Mouse (Mus musculus) thymus, adult 2 months (tissue): ENCODE measurements around the gene Ptprq. TPM values are rescaled to one million over a fixed set of nuclear protein-coding genes. Genes with fewer than 3 reads are reported as not detected.

Source experiments
- DNase-seq: peaks from one replicate; pipeline ENCODE4 v3.0.0; 2021
- H3K27ac ChIP-seq: fragments of 200-500 bp; 2 replicates; pipeline ENCODE4 v1.5.1; 2012; ENCODE audit warnings: low read length, control low read depth; ENCODE audit not compliant: control insufficient read depth, insufficient read depth
- H3K27me3 ChIP-seq: fragments of 200-500 bp; 2 replicates; pipeline ENCODE4 v1.6.1; 2012; ENCODE audit warnings: mild to moderate bottlenecking, low read length, moderate library complexity, mixed read lengths; ENCODE audit not compliant: control insufficient read depth, insufficient read depth
- H3K36me3 ChIP-seq: fragments of 200-500 bp; 2 replicates; pipeline ENCODE4 v1.6.1; 2012; ENCODE audit warnings: mild to moderate bottlenecking, low read length, moderate library complexity; ENCODE audit not compliant: control insufficient read depth, insufficient read depth
- H3K4me1 ChIP-seq: fragments of 200-500 bp; replicated peaks from 2 replicates; pipeline ENCODE4 v1.6.1; 2012; ENCODE audit warnings: low read length; ENCODE audit not compliant: control insufficient read depth, insufficient read depth
- H3K4me3 ChIP-seq: fragments of 200-500 bp; 2 replicates; pipeline ENCODE4 v1.5.1; 2012; ENCODE audit warnings: mild to moderate bottlenecking, low read length, control low read depth, moderate library complexity; ENCODE audit not compliant: control insufficient read depth, insufficient read depth
- CTCF ChIP-seq: fragments of 200-500 bp; IDR thresholded peaks from 2 replicates; pipeline ENCODE4 v1.5.1; 2012; ENCODE audit warnings: mild to moderate bottlenecking, control low read depth, low read length, moderate library complexity, borderline replicate concordance; ENCODE audit not compliant: control insufficient read depth, poor library complexity, insufficient read depth; ENCODE audit errors: extremely low read depth
- POLR2A ChIP-seq: fragments of 200-500 bp; IDR thresholded peaks from 2 replicates; pipeline ENCODE4 v1.6.1; 2012; ENCODE audit warnings: mild to moderate bottlenecking, low read length, control low read depth, moderate library complexity; ENCODE audit not compliant: control insufficient read depth, poor library complexity, insufficient read depth; ENCODE audit errors: extremely low read depth
- WGBS: fragments of 180-500 bp; shearing (Covaris S2); methylation state at CpG from one replicate; pipeline ENCODE4 v1.1.7; 2018; 5-methylcytosine and 5-hydroxymethylcytosine counted together
- polyA plus RNA-seq: library from polyadenylated mRNA; depleted of rRNA; stranded (reverse); fragments of >200 nt; gene quantifications from 2 replicates; pipeline ENCODE4 v1.2.3, GENCODE M21; 2012; rRNA removed

Gene Ptprq
- polyA plus RNA-seq, 1 experiment: 1.2 TPM

DNA sequence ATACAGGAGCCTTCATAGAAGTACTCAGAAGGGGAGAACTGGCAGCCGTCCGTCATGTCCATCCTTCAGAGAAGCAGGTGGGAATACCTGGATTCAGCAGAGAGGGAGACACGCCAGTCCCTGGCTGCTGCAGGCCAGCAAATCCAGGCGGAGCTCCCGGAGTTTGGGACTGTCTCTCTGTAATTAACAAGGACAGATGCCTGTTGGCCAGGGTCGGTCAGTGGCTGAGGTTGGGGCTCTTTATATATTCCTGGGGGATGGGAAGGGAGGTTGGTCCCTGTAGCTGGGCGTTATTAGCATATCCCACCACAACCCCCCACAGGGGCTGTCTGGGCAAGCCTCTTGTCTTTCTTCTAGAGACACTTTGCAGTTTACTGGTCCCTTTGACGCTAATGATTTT is 234.0 kb downstream of the Ptprq start, which contains the start of gene Myf5:
Gene Myf5, minus strand, starts transcription at position 265 of the 400 bp plus-strand sequence.
- no peaks in the 10 kb centered on the region for H3K27me3 ChIP-seq
- H3K27ac ChIP-seq: no peak within 1 kb of the TSS
- H3K4me3 ChIP-seq: no peak within 1 kb of the TSS
- no peak for DNase-seq
- TF ChIP-seq POLR2A (no peak), CTCF (no peak)
- WGBS: 82% methylated on average over 8 of the region's 8 CpGs
- H3K4me1 ChIP-seq: no peaks in the 10 kb centered on the region
- H3K36me3 ChIP-seq: no peaks in the 10 kb centered on the region

GRCm38 (mm10) chr10:107484050-107484449 is 235.8 kb downstream of the Ptprq start:
- no peaks in the 10 kb centered on the region for H3K4me1 ChIP-seq
- no peaks in the 10 kb centered on the region for H3K36me3 ChIP-seq
- H3K27ac ChIP-seq: no peak overlapping the region
- TF ChIP-seq POLR2A (no peak), CTCF (no peak)
- 94% methylated on average over 10 of the region's 10 CpGs for WGBS
- H3K4me3 ChIP-seq: no peak overlapping the region
- DNase-seq: no peak
- H3K27me3 ChIP-seq: no peaks in the 10 kb centered on the region

DNA sequence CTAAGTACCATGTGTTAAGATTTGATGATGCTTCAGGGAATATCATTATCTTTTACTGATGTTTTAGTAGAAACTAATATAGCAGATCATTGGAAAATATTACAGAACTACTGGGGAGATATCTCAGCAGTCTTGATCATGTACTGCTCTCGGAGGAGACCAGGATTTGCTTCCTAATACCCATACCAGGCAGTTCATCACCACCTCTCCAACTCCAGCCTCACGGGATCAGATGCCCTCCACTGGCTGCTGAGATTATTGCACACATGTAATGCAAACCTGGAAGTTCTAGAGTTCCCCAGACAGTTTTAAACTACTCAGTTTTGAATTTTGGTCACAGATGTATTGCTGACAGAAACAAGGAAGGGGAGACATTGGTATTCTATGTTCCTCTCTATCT is 246.4 kb downstream of the Ptprq start:
- 56% methylated on average over 2 of the region's 2 CpGs for WGBS
- Histone ChIP-seq H3K36me3 (no peaks in the 10 kb centered on the region), H3K27me3 (no peaks in the 10 kb centered on the region), H3K4me3 (no peak overlapping the region), H3K27ac (no peak overlapping the region), H3K4me1 (no peaks in the 10 kb centered on the region)
- no peak for TF ChIP-seq POLR2A
- DNase-seq: no peak

DNA sequence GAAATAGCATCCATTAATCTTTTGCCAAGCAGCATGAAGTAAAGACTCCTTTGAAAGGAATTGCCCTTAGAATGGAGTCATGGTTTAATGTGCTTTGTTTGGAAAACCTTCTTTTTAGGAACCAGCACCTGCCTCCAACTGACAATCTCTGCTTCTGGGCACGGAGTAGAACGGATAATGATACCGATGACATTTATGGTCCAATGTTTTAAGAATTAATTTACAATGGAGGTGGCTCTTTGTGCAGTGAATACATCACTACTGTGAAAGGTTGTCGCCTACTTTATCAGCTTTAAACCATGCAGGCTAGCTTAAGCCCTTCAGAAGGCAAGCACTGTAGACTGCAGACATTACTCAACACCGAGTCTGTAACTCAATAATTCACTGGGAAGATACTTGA is 248.1 kb downstream of the Ptprq start:
- Histone ChIP-seq H3K27ac (no peak overlapping the region), H3K36me3 (no peaks in the 10 kb centered on the region), H3K27me3 (no peaks in the 10 kb centered on the region), H3K4me3 (no peak overlapping the region), H3K4me1 (no peaks in the 10 kb centered on the region)
- no peak for DNase-seq
- TF ChIP-seq POLR2A (no peak), CTCF (no peak)
- 94% methylated on average over 5 of the region's 5 CpGs for WGBS

GRCm38 (mm10) chr10:107467819-107468218 is 252.0 kb downstream of the Ptprq start:
- TF ChIP-seq POLR2A (no peak), CTCF (no peak)
- no peak for DNase-seq
- Histone ChIP-seq H3K36me3 (no peaks in the 10 kb centered on the region), H3K27ac (no peak overlapping the region), H3K4me1 (no peaks in the 10 kb centered on the region), H3K4me3 (no peak overlapping the region), H3K27me3 (no peaks in the 10 kb centered on the region)
- 93% methylated on average over 7 of the region's 7 CpGs for WGBS

Other genes starting within 250 kb of the Ptprq start
- not detected in 2 replicates for gene Myf5, start 233.9 kb downstream of the Ptprq start, polyA plus RNA-seq
- not detected in 2 replicates for gene Myf6, start 225.3 kb downstream of the Ptprq start, polyA plus RNA-seq
- gene Otogl, start 192.1 kb upstream of the Ptprq start, polyA plus RNA-seq: 0.03 and 0.04 TPM in 2 replicates